Mouse (Mus musculus) small intestine, adult 2 months (tissue): ENCODE results near the gene Fzd9. TPM values are rescaled to one million over a fixed set of nuclear protein-coding genes. Genes with fewer than 3 reads are reported as not detected.
"Not testable (repeated sequence)": the region's sequence is repeated elsewhere in the genome, so short reads cannot be mapped to it uniquely, and the experiment has no call there.

Experiments used
- H3K27ac ChIP-seq: fragments of 200-500 bp; 2 replicates; pipeline ENCODE4 v1.5.1; 2012; ENCODE audit warnings: low read depth, low read length, control low read depth, inconsistent platforms; ENCODE audit not compliant: insufficient read depth
- H3K27me3 ChIP-seq: fragments of 200-500 bp; 2 replicates; pipeline ENCODE4 v1.6.1; 2012; ENCODE audit warnings: mild to moderate bottlenecking, moderate library complexity, low read length, inconsistent platforms; ENCODE audit not compliant: control insufficient read depth, insufficient read depth
- H3K36me3 ChIP-seq: fragments of 200-500 bp; 2 replicates; pipeline ENCODE4 v1.6.1; 2012; ENCODE audit warnings: mild to moderate bottlenecking, low read length, control low read depth, inconsistent platforms; ENCODE audit not compliant: control insufficient read depth, insufficient read depth
- H3K4me1 ChIP-seq: fragments of 200-500 bp; 2 replicates; pipeline ENCODE4 v1.6.1; 2012; ENCODE audit warnings: low read length, inconsistent platforms, mixed read lengths; ENCODE audit not compliant: control insufficient read depth, insufficient read depth, insufficient read length
- H3K4me3 ChIP-seq: fragments of 200-500 bp; 2 replicates; pipeline ENCODE4 v1.5.1; 2012; ENCODE audit warnings: low read depth, mild to moderate bottlenecking, control low read depth, inconsistent platforms, low read length, moderate library complexity
- CTCF ChIP-seq: fragments of 200-500 bp; IDR thresholded peaks from 2 replicates; pipeline ENCODE4 v1.5.1; 2012; ENCODE audit warnings: low read depth, mild to moderate bottlenecking, control low read depth, inconsistent platforms, low read length, moderate library complexity, mixed read lengths; ENCODE audit not compliant: insufficient replicate concordance, insufficient read length; ENCODE audit errors: extremely low read depth
- POLR2A ChIP-seq: fragments of 200-500 bp; IDR thresholded peaks from 2 replicates; pipeline ENCODE4 v1.6.1; 2012; ENCODE audit warnings: low read depth, mild to moderate bottlenecking, control low read depth, inconsistent platforms, low read length, moderate library complexity
- WGBS: fragments of 180-500 bp; shearing (Covaris S2); methylation state at CpG from one replicate; pipeline ENCODE4 v1.1.7; 2018; 5-methylcytosine and 5-hydroxymethylcytosine counted together
- polyA plus RNA-seq: library from polyadenylated mRNA; depleted of rRNA; stranded (reverse); fragments of >200 nt; gene quantifications from 2 replicates; pipeline ENCODE4 v1.2.3, GENCODE M21; 2012

The Fzd9 gene
- polyA plus RNA-seq, 1 experiment: 8.7 TPM

DNA sequence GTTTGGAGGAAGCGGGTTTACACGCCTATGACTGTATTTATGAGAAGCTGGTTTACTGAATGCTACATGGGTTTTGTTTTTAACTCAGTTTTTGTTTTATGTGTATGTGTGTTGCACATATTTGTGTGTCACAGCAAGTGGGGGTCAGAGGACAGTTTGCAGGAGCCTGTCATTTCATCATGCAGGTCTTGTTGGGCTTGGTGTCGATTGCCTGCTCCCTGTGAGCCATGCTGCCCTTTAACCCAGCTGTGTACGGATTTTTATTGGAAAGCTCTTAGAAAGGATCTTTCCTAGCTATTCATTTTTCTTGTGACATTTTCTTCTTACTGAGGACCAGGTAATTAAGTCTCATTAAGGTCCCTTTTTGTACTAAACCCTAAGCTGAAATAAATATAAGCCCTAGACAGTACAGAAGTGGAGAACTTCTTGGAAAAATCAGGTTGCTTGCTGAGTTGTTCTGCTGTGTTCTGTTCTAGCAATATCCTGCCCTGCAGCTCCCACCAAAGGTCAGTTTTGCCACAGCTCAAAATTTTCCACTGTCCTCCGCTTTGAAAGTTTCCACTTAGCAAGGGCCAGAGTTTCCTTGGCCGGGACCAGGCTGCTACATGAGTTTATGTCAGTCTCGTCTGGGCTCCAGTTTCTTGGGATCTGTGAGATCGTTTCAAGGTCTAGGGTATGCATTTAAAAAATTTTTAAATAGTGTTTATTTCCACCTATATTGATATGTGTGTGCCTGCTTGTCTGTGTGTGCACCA, 17.7 kb downstream of the Fzd9 start:
- H3K36me3 ChIP-seq: peaks cover 77% of the 10 kb centered on the region
- no peaks in the 10 kb centered on the region for H3K4me1 ChIP-seq
- H3K4me3 ChIP-seq: no peak overlapping the region
- 83% methylated on average over 8 of the region's 8 CpGs for WGBS
- TF ChIP-seq CTCF: no peak
- TF ChIP-seq POLR2A: no peak
- H3K27ac ChIP-seq: no peak overlapping the region
- H3K27me3 ChIP-seq: no peaks in the 10 kb centered on the region

DNA sequence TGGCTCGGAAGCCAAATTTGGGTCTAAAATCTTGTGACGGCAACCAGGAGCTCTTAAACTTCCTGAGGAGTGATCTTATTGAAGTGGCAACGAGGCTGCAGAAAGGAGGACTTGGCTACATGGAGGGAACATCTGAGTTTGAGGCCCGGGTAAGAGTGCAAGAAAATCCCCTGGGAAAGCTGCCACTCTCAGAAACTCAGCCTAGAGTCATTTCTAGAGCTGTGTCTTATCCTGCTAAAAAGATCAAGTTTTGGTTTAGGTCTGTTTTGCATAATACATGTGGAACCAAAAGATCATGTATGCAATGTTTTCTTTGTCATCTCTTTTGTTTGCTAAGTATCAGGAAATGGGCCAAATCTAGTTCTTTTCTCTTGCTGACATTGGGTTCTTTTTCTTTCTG, 20.8 kb downstream of the Fzd9 start:
- Histone ChIP-seq H3K27me3 (no peaks in the 10 kb centered on the region), H3K27ac (no peak overlapping the region), H3K36me3 (peaks cover 76% of the 10 kb centered on the region), H3K4me1 (no peaks in the 10 kb centered on the region), H3K4me3 (no peak overlapping the region)
- TF ChIP-seq POLR2A (no peak), CTCF (no peak)
- 89% methylated on average over 4 of the region's 4 CpGs for WGBS

DNA sequence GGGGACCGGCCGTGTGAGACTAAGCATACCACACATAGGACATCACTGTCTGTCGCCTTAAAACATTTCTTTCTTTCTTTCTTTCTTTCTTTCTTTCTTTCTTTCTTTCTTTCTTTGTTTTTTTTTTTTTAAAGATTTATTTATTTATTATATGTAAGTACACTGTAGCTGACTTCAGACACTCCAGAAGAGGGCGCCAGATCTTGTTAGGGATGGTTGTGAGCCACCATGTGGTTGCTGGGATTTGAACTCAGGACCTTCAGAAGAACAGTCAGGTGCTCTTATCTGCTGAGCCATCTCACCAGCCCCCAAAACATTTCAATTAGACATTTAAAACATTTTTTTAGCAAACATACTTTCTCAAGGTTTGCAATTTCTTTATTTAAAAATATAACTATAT, 25.2 kb downstream of the Fzd9 start:
- peaks cover 71% of the 10 kb centered on the region for H3K36me3 ChIP-seq
- not testable (repeated sequence) for H3K4me1 ChIP-seq, H3K4me3 ChIP-seq, H3K27ac ChIP-seq, H3K27me3 ChIP-seq
- WGBS: 95% methylated on average over 4 of the region's 4 CpGs

DNA sequence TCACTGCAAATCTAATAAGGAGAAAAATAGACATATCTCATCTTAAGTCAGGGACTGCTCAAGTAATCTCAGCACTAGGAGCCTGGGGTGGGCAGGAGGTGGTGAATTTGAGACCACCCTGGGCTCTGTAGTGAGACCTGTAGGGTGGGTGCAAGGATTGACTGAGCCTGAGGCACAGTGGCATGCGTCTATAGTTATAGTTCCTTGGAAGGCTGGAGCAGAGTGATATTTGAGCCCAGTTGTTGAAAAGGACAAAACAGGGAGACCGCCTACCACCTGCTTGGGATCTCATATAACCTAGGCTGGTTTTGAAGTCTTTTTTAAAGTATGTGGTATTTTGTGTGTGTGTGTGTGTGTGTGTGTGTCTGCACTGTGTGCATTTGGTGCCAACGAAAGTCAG, 26.9 kb downstream of the Fzd9 start:
- Histone ChIP-seq H3K4me3 (no peak overlapping the region), H3K36me3 (peaks cover 68% of the 10 kb centered on the region), H3K27me3 (no peaks in the 10 kb centered on the region), H3K27ac (no peak overlapping the region), H3K4me1 (no peaks in the 10 kb centered on the region)
- TF ChIP-seq CTCF (no peak), POLR2A (no peak)
- WGBS: 95% methylated on average over 3 of the region's 3 CpGs

DNA sequence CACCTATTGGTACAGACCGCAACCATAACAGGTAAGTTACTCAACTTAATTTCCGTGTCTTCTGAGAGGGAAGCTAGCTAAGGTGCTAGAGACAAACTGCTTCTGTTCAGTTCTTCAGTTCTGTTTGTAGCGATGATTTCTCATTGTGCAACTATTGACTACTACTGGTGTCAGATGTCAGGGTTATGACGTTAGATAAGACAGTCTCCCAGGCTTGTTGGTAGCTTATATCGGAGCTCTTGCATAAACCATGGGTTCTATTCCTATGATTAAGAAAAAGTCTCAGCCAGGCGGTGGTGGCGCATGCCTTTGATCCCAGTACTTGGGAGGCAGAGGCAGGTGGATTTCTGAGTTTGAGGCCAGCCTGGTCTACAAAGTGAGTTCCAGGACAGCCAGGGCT, 29.0 kb downstream of the Fzd9 start:
- Histone ChIP-seq H3K36me3 (peaks cover 71% of the 10 kb centered on the region), H3K4me1 (no peaks in the 10 kb centered on the region), H3K4me3 (no peak overlapping the region), H3K27ac (no peak overlapping the region), H3K27me3 (no peaks in the 10 kb centered on the region)
- 91% methylated on average over 7 of the region's 7 CpGs for WGBS
- TF ChIP-seq CTCF (no peak), POLR2A (no peak)

DNA sequence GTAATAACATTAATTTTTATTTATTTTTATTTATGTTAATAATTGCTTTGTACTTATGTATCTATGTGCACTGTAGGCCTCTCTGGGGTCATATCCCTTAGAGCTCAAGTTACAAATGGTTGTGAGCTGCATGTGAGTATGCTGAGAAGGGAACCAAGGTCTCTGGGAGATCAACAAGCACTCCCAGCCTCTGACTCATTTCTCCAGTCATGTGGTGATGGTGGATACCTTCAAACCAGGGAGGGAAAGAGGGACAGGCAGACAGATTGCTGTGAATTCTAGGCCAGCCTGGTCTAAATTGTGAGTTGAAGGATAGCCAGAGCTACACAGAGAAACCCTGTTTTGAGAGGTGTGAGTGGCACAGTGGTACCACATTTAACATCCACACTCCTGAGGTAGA, 30.1 kb downstream of the Fzd9 start:
- Histone ChIP-seq H3K27me3 (no peaks in the 10 kb centered on the region), H3K27ac (no peak overlapping the region), H3K4me3 (no peak overlapping the region), H3K4me1 (no peaks in the 10 kb centered on the region), H3K36me3 (peaks cover 75% of the 10 kb centered on the region)
- TF ChIP-seq CTCF (no peak), POLR2A (no peak)

DNA sequence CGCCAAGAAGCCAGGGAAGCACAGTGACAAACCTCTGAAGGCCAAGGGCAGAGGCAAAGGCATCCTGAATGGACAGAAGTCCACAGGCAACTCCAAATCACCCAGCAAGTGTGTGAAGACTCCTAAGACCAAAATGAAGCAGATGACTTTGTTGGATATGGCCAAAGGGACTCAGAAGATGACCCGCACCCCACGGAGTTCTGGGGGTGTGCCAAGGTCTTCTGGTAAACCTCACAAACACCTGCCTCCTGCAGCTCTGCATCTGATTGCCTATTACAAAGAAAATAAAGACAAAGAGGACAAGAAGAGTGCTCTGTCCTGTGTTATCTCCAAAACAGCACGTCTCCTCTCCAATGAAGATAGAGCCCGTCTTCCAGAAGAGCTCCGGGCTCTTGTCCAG, 34.2 kb downstream of the Fzd9 start:
- WGBS: 87% methylated on average over 6 of the region's 6 CpGs
- no peaks in the 10 kb centered on the region for H3K4me1 ChIP-seq
- H3K4me3 ChIP-seq: no peak overlapping the region
- peaks cover 80% of the 10 kb centered on the region for H3K36me3 ChIP-seq
- no peak overlapping the region for H3K27ac ChIP-seq
- no peaks in the 10 kb centered on the region for H3K27me3 ChIP-seq
- TF ChIP-seq CTCF (no peak), POLR2A (no peak)
